Mouse (Mus musculus) midbrain, embryonic 16.5 days (tissue): ENCODE measurements at regions not wholly inside any gene's neighbourhood (a gene's known extent, or its start where the extent isn't known, plus 50 kb on each side); places are given as distances from the start of the nearest gene placed in this dataset.
A peak's percentile ranks its signal among the peaks of the same experiment; 100 is the strongest.

Experiments used
- ATAC-seq: fragments of 200-750 bp; cut with Nextera tagmentation; 2 replicates; pipeline ENCODE4 v1.8.0; 2017; ENCODE audit warnings: moderate TSS enrichment
- H3K27ac ChIP-seq: fragments of 300-500 bp; sonication (generic); 2 replicates; pipeline ENCODE4 v1.5.1; 2014; ENCODE audit warnings: mild to moderate bottlenecking, low read length, mixed read lengths
- H3K27me3 ChIP-seq: fragments of 300-500 bp; sonication (generic); 2 replicates; pipeline ENCODE4 v1.6.1; 2014; ENCODE audit warnings: low read depth, low read length, mixed read lengths; ENCODE audit not compliant: control insufficient read depth, insufficient read depth
- H3K36me3 ChIP-seq: fragments of 300-500 bp; sonication (generic); 2 replicates; pipeline ENCODE4 v1.6.1; 2014; ENCODE audit warnings: mild to moderate bottlenecking, low read length, moderate library complexity, mixed read lengths; ENCODE audit not compliant: control insufficient read depth, insufficient read depth
- H3K4me1 ChIP-seq: fragments of 300-500 bp; sonication (generic); 2 replicates; pipeline ENCODE4 v1.6.1; 2014; ENCODE audit warnings: mild to moderate bottlenecking, low read length, mixed read lengths; ENCODE audit not compliant: control insufficient read depth, insufficient read depth
- H3K4me2 ChIP-seq: fragments of 300-500 bp; sonication (generic); 2 replicates; pipeline ENCODE4 v1.6.1; 2014; ENCODE audit warnings: mild to moderate bottlenecking, low read length, mixed read lengths
- H3K4me3 ChIP-seq: fragments of 300-500 bp; sonication (generic); 2 replicates; pipeline ENCODE4 v1.5.1; 2014; ENCODE audit warnings: low read depth, mild to moderate bottlenecking, low read length, moderate library complexity, mixed read lengths
- H3K9ac ChIP-seq: fragments of 300-500 bp; sonication (generic); 2 replicates; pipeline ENCODE4 v1.6.1; 2014; ENCODE audit warnings: low read depth, low read length, mixed read lengths
- H3K9me3 ChIP-seq: fragments of 300-500 bp; sonication (generic); replicated peaks from 2 replicates; pipeline ENCODE4 v1.6.1; 2014; ENCODE audit warnings: mild to moderate bottlenecking, low read length, mixed read lengths; ENCODE audit not compliant: control insufficient read depth, poor library complexity, severe bottlenecking
- WGBS: fragments of 180-500 bp; shearing (Covaris S2); extraction: QIAGEN DNeasy Blood & Tissue Kit; methylation state at CpG from one replicate; pipeline ENCODE4 v1.1.7; 2014; 5-methylcytosine and 5-hydroxymethylcytosine counted together

GRCm38 (mm10) chrX:16421159-16421558 lies 101.5 kb upstream of the Cypt1 start:
- Histone ChIP-seq H3K9me3 (no peaks in the 10 kb centered on the region), H3K4me3 (no peak overlapping the region), H3K36me3 (no peaks in the 10 kb centered on the region)

GRCm38 (mm10) chrX:16421663-16422062 lies 101.0 kb upstream of the Cypt1 start:
- ATAC-seq: no peak
- Histone ChIP-seq H3K9ac (no peak overlapping the region), H3K27me3 (no peaks in the 10 kb centered on the region), H3K36me3 (no peaks in the 10 kb centered on the region), H3K4me2 (no peak overlapping the region), H3K4me1 (no peaks in the 10 kb centered on the region), H3K27ac (no peak overlapping the region), H3K4me3 (no peak overlapping the region), H3K9me3 (no peaks in the 10 kb centered on the region)

More at GRCm38 (mm10) chrX:16421159-16421558, 101.5 kb upstream of the Cypt1 start:
- ATAC-seq: no peak
- Histone ChIP-seq H3K4me1 (no peaks in the 10 kb centered on the region), H3K9ac (no peak overlapping the region), H3K27ac (no peak overlapping the region), H3K27me3 (no peaks in the 10 kb centered on the region), H3K4me2 (no peak overlapping the region)

- Histone ChIP-seq H3K9me3 (no peaks in the 10 kb centered on the region), H3K27ac (no peak overlapping the region), H3K27me3 (no peaks in the 10 kb centered on the region), H3K36me3 (no peaks in the 10 kb centered on the region), H3K9ac (no peak overlapping the region), H3K4me1 (no peaks in the 10 kb centered on the region), H3K4me3 (no peak overlapping the region), H3K4me2 (no peak overlapping the region)
- no peak for ATAC-seq
- 88% methylated on average over 1 of the region's 1 CpGs for WGBS
These were observed 84.6 kb upstream of the Cypt1 start for GRCm38 (mm10) chrX:16438088-16438487.

GRCm38 (mm10) chrX:16450496-16451078 lies 72.1 kb upstream of the Cypt1 start:
- no peaks in the 10 kb centered on the region for H3K4me1 ChIP-seq
- H3K36me3 ChIP-seq: no peaks in the 10 kb centered on the region
- H3K27ac ChIP-seq: no peak overlapping the region
- H3K9ac ChIP-seq: 0 out of 2 replicates have a peak overlapping the region, but pooled peaks have one; percentile 30
- H3K27me3 ChIP-seq: no peaks in the 10 kb centered on the region
- no peaks in the 10 kb centered on the region for H3K9me3 ChIP-seq
- 7% methylated on average over 2 of the region's 2 CpGs for WGBS
- peak; percentile 81 for ATAC-seq
- H3K4me2 ChIP-seq: peak overlapping the region; percentile 33; the same call in 1 of the 2 replicates
- no peak overlapping the region for H3K4me3 ChIP-seq
